Mouse (Mus musculus): ENCODE measurements around the gene Foxa1.

DNA sequence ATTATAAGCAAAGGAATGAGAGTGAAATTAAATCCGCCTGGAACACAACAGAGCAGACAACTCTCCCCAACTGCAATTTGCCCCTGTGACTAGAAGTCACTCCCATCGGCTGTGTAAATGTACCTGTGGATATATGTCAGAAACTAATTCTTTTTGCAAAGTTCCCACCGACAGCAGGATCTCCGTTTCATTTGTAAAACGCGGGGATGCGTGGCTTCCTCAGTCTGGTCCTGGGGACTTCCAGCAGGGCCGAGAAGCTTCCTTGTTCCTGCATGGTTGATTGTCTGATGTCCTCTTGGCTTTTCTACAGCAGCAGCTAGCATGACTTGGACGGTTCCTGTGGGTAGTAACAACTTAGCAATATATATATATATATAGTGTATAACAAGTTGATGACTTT, 1.2 kb upstream of the Foxa1 start:
- TF ChIP-seq CTCF (IDR thresholded peaks at IDR 0.05; ENCODE audit: insufficient read depth, low read depth, low read length) (no peak), POLR2A (IDR thresholded peaks at IDR 0.05; ENCODE audit: insufficient read depth, low read depth, low read length) (no peak)
